Mouse (Mus musculus): ENCODE measurements around the gene Bok.
A peak's percentile ranks its signal among the peaks of the same experiment; 100 is the strongest.

The Bok gene

GRCm38 (mm10) chr1:93742910-93743309, 57.5 kb downstream of the Bok start:
- peak; percentile 14 for DNase-seq (ENCODE audit: low read depth, low spot score)

All from CD4-positive helper T cell, adult 2 months (primary cell).